Mouse (Mus musculus): ENCODE measurements around the gene Acyp1.

Gene Acyp1

GRCm38 (mm10) chr12:85233376-85234358 lies 54.6 kb downstream of the Acyp1 start:
- no peak for DNase-seq (ENCODE audit: low read depth, low spot score)

DNA sequence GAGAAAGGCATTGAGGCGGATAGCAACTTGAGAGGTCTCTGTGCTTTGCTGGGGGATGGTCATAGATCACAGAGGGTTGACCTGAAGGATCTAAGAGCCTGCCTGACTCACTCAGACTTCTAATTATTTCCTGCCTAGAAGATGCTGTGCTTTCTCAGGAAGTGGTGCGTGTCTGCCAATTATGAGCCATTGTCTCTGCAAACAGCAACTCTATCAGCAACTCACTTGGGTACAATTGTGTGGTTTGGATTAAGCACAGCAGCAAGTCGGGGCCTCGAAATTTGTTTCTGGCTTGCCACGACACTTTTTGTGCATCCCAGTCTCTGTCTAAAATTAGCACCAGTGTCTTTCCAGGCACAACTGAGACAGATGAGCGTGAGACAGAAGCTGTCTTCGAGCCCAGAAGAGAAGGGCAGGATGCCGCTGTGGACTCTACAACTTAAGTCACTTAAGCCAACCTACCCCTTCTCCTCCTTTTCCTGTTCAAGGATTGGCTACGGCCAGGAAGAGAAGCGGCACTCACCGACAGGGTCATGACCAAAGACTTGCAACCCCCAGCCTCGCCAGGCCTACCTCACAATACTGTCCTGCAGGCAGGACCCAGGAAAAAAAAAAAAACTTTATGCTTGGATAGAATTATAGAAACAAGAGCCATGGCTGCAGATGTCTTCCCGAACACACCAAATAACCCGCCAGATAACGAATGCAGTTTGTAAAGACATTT lies 60.2 kb downstream of the Acyp1 start:
- DNase-seq (ENCODE audit: low read depth, low spot score): no peak

- no peak for DNase-seq (ENCODE audit: low read depth, low spot score)
Measured at GRCm38 (mm10) chr12:85227227-85227626, 61.0 kb downstream of the Acyp1 start.

All from brain, embryonic 18.5 days (tissue).